Mouse (Mus musculus): ENCODE data around the gene Dazap2. TPM values are rescaled to one million over a fixed set of nuclear protein-coding genes. Genes with fewer than 3 reads are reported as not detected.
A peak's percentile ranks its signal among the peaks of the same experiment; 100 is the strongest.

The Dazap2 gene
- polyA plus RNA-seq, 1 experiment from 2014 or later, result 162 TPM

DNA sequence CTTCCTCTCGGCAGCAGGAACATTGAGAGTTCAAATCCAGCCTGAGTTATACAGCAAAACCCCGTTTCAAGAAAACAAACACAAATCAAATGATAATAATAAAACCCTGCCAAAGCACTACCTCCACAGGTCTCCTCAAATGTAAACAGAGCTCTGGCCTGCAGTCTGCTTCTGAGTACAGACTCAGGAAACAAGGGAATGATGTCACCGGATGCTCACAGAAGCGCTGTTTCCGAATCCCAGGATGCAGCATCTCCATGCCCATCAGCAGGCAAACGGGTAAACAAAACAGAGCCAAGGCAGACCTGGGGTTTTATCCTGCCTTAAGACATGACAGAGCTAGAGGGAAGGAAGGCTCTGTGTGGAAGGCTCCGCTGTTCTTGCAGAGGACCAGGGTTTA is 13.6 kb downstream of the Dazap2 start:
- H3K4me2 ChIP-seq (replicated peaks), result no peak overlapping the region
- peaks cover 18% of the 10 kb centered on the region for H3K27me3 ChIP-seq
- no peaks in the 10 kb centered on the region for H3K36me3 ChIP-seq
- ATAC-seq, result no peak
- H3K4me3 ChIP-seq (replicated peaks), result no peak overlapping the region
- no peak overlapping the region for H3K27ac ChIP-seq
- no peak overlapping the region for H3K9ac ChIP-seq (replicated peaks)
- H3K9me3 ChIP-seq, result no peaks in the 10 kb centered on the region
- WGBS, result 65% methylated on average over 7 of the region's 7 CpGs
- peaks cover 9% of the 10 kb centered on the region for H3K4me1 ChIP-seq (replicated peaks)

DNA sequence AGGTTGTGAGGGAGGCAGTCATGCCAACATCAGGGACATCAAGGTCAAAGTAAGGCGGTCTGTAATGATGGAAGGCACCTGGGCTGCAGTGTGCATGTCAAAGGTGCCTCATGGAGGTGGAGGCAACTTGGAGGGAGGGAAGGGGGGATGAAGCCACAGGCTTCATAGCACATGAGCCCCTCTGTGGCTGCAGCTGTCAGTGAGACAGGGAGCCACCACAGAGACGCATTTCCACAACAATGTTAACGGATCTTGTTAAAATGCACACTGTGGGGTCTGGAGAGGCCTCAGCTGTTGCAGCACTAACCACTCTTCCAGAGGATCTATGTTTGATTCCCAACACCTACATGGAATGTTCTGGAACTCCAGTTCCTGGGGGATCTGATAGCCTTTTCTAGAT is 15.0 kb downstream of the Dazap2 start:
- H3K4me3 ChIP-seq (replicated peaks), result no peak overlapping the region
- no peak overlapping the region for H3K9ac ChIP-seq (replicated peaks)
- H3K4me2 ChIP-seq (replicated peaks), result no peak overlapping the region
- WGBS, result 57% methylated on average over 3 of the region's 3 CpGs
- no peaks in the 10 kb centered on the region for H3K9me3 ChIP-seq
- no peak for ATAC-seq
- no peak overlapping the region for H3K27ac ChIP-seq
- peaks cover 9% of the 10 kb centered on the region for H3K4me1 ChIP-seq (replicated peaks)
- peaks cover 29% of the 10 kb centered on the region for H3K27me3 ChIP-seq
- H3K36me3 ChIP-seq, result no peaks in the 10 kb centered on the region

- H3K36me3 ChIP-seq, result no peaks in the 10 kb centered on the region
- H3K9ac ChIP-seq (replicated peaks), result no peak overlapping the region
- WGBS, result 87% methylated on average over 12 of the region's 12 CpGs
- peaks cover 15% of the 10 kb centered on the region for H3K4me1 ChIP-seq (replicated peaks)
- no peak for ATAC-seq
- H3K4me3 ChIP-seq (replicated peaks), result no peak overlapping the region
- H3K9me3 ChIP-seq, result no peaks in the 10 kb centered on the region
- H3K27ac ChIP-seq, result no peak overlapping the region
- H3K4me2 ChIP-seq (replicated peaks), result no peak overlapping the region
- H3K27me3 ChIP-seq, result peaks cover 44% of the 10 kb centered on the region
These were observed 16.5 kb downstream of the Dazap2 start for GRCm38 (mm10) chr15:100631454-100632170.

DNA sequence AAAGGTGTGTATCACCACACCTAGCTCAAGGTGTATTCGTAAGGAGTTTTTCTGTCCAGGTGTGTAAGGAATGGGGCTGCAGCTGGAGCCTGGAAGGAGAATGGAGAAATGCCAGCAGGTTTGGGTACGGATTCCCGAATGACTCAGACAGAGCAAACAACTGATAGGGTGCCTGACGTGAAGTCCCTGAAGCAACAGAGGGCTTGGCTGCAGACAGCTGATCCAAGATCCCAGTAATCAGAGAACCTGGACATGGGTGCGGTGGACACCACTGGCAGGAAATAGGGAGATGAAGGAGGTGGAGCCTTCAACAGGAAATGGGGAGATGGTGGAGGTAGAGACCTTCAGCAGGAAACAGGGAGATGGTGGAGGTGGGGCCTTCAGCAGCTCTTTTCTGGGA is 17.2 kb downstream of the Dazap2 start:
- Histone ChIP-seq H3K9me3 (no peaks in the 10 kb centered on the region), H3K27ac (no peak overlapping the region), H3K4me3 (replicated peaks) (no peak overlapping the region), H3K27me3 (peaks cover 51% of the 10 kb centered on the region), H3K36me3 (no peaks in the 10 kb centered on the region), H3K9ac (replicated peaks) (no peak overlapping the region), H3K4me2 (replicated peaks) (no peak overlapping the region), H3K4me1 (replicated peaks) (peaks cover 23% of the 10 kb centered on the region)
- no peak for ATAC-seq
- 91% methylated on average over 5 of the region's 5 CpGs for WGBS

DNA sequence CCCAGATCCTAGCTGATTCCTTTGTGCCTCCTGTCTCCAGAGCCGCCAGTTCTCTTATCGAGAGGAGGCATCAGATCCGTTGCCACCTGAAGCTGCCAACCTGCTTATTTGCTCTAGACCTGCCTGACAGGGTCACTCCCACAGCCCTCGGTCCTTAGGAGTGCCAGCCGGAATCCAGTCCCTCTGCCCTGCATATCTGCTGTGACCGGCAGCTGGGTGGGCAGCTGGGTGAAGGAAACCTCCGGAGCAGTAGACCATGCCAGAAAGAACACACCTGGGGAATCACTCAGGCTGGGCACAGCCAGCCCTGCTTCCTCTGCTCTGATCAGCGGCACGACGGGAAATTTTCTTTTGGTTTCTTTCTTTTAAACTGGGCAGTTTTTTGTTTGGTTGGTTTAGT is 18.2 kb downstream of the Dazap2 start:
- WGBS, result 85% methylated on average over 10 of the region's 10 CpGs

GRCm38 (mm10) chr15:100635239-100635638 is 20.1 kb downstream of the Dazap2 start:
- no peak overlapping the region for H3K4me3 ChIP-seq (replicated peaks)
- peaks cover 14% of the 10 kb centered on the region for H3K4me1 ChIP-seq (replicated peaks)
- WGBS, result 13% methylated on average over 9 of the region's 9 CpGs
- no peaks in the 10 kb centered on the region for H3K9me3 ChIP-seq
- H3K36me3 ChIP-seq, result no peaks in the 10 kb centered on the region
- no peak overlapping the region for H3K27ac ChIP-seq
- ATAC-seq, result no peak
- no peak overlapping the region for H3K4me2 ChIP-seq (replicated peaks)
- H3K9ac ChIP-seq (replicated peaks), result no peak overlapping the region
- peaks cover 71% of the 10 kb centered on the region for H3K27me3 ChIP-seq

More for the DNA sequence above, 18.2 kb downstream of the Dazap2 start:
- H3K9me3 ChIP-seq, result no peaks in the 10 kb centered on the region
- no peak overlapping the region for H3K4me3 ChIP-seq (replicated peaks)
- no peak overlapping the region for H3K9ac ChIP-seq (replicated peaks)
- no peak for ATAC-seq
- H3K27ac ChIP-seq, result no peak overlapping the region
- H3K4me2 ChIP-seq (replicated peaks), result no peak overlapping the region
- peaks cover 15% of the 10 kb centered on the region for H3K4me1 ChIP-seq (replicated peaks)
- peaks cover 61% of the 10 kb centered on the region for H3K27me3 ChIP-seq
- no peaks in the 10 kb centered on the region for H3K36me3 ChIP-seq

GRCm38 (mm10) chr15:100635851-100636645 is 20.9 kb downstream of the Dazap2 start:
- peak overlapping the region; percentile 78 for H3K4me2 ChIP-seq (replicated peaks)
- H3K36me3 ChIP-seq, result no peaks in the 10 kb centered on the region
- H3K4me1 ChIP-seq (replicated peaks), result peaks cover 14% of the 10 kb centered on the region
- ATAC-seq, result no peak
- peak overlapping the region; percentile 47 for H3K4me3 ChIP-seq (replicated peaks)
- 3% methylated on average over 38 of the region's 38 CpGs for WGBS
- H3K27ac ChIP-seq, result no peak overlapping the region
- peak overlapping the region; percentile 49; the same call in 1 of the 2 replicates for H3K9ac ChIP-seq (replicated peaks)
- H3K27me3 ChIP-seq, result peaks cover 71% of the 10 kb centered on the region
- H3K9me3 ChIP-seq, result no peaks in the 10 kb centered on the region

GRCm38 (mm10) chr15:100636700-100637501 is 21.8 kb downstream of the Dazap2 start, which contains the start of gene Smagp:
TSS of gene Smagp (minus strand) at chr15:100636940.
- Histone ChIP-seq H3K9me3 (no peaks in the 10 kb centered on the region), H3K27me3 (peaks cover 65% of the 10 kb centered on the region), H3K4me1 (replicated peaks) (peaks cover 14% of the 10 kb centered on the region), H3K4me3 (replicated peaks) (peak within 1 kb of the TSS; percentile 47), H3K4me2 (replicated peaks) (peak within 1 kb of the TSS; percentile 78), H3K27ac (no peak within 1 kb of the TSS), H3K9ac (replicated peaks) (peak within 1 kb of the TSS; percentile 49; the same call in 1 of the 2 replicates), H3K36me3 (no peaks in the 10 kb centered on the region)
- under 1% methylated on average over 59 of the region's 77 CpGs for WGBS
- ATAC-seq, result no peak

- H3K36me3 ChIP-seq, result no peaks in the 10 kb centered on the region
- H3K27me3 ChIP-seq, result peaks cover 61% of the 10 kb centered on the region
- peaks cover 14% of the 10 kb centered on the region for H3K4me1 ChIP-seq (replicated peaks)
- no peaks in the 10 kb centered on the region for H3K9me3 ChIP-seq
- no peak overlapping the region for H3K9ac ChIP-seq (replicated peaks)
- no peak overlapping the region for H3K4me2 ChIP-seq (replicated peaks)
- no peak for ATAC-seq
- WGBS, result 16% methylated on average over 6 of the region's 6 CpGs
- no peak overlapping the region for H3K27ac ChIP-seq
- H3K4me3 ChIP-seq (replicated peaks), result no peak overlapping the region
These were observed 22.5 kb downstream of the Dazap2 start for GRCm38 (mm10) chr15:100637661-100638060.

GRCm38 (mm10) chr15:100639972-100640750 is 25.0 kb downstream of the Dazap2 start:
- Histone ChIP-seq H3K27me3 (peaks cover 41% of the 10 kb centered on the region), H3K27ac (no peak overlapping the region), H3K36me3 (no peaks in the 10 kb centered on the region), H3K9me3 (no peaks in the 10 kb centered on the region), H3K4me1 (replicated peaks) (peaks cover 14% of the 10 kb centered on the region), H3K4me3 (replicated peaks) (no peak overlapping the region), H3K4me2 (replicated peaks) (no peak overlapping the region), H3K9ac (replicated peaks) (no peak overlapping the region)
- 76% methylated on average over 16 of the region's 16 CpGs for WGBS
- no peak for ATAC-seq

DNA sequence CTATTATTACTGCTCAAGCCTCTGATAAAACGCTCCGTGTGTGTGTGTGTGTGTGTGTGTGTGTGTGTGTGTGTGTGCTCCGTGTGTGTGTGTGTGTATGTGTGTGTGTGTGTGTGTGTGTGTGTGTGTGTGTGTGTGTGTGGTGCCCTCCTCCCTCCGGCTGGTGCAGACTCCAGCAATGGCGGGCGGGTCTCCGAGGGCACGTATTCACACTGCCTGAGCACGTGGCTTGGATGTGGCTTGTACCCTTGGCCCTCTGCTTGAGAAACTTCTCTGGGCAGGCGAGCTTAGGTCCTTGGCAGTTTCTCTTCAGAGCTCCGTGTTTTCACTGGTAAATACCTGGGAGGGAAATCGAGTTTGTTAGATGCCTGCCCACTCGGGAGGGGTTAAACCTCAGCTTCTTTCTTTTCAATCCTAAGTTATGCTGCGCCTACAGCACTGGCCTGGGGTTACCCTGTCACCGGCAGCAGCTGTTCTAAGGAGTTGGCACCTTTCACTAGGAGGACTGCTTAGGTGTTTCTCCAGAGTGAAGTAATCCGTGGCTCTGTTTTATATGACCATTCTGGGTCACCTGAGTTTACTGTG is 26.2 kb downstream of the Dazap2 start:
- H3K9me3 ChIP-seq, result no peaks in the 10 kb centered on the region
- 76% methylated on average over 15 of the region's 16 CpGs for WGBS
- H3K36me3 ChIP-seq, result no peaks in the 10 kb centered on the region
- H3K4me1 ChIP-seq (replicated peaks), result peaks cover 10% of the 10 kb centered on the region
- H3K4me2 ChIP-seq (replicated peaks), result no peak overlapping the region
- H3K9ac ChIP-seq (replicated peaks), result no peak overlapping the region
- H3K4me3 ChIP-seq (replicated peaks), result no peak overlapping the region
- H3K27me3 ChIP-seq, result peaks cover 30% of the 10 kb centered on the region
- no peak overlapping the region for H3K27ac ChIP-seq
- no peak for ATAC-seq

Data from midbrain, embryonic 13.5 days (tissue).